Mouse (Mus musculus): ENCODE measurements at regions not wholly inside any gene's neighbourhood (a gene's known extent, or its start where the extent isn't known, plus 50 kb on each side); places are given as distances from the start of the nearest gene placed in this dataset.

GRCm38 (mm10) chr8:75353786-75354185 lies 52.6 kb downstream of the Gm10358 start:
- no peak for DNase-seq (ENCODE audit: extremely low spot score in 1 of 2, low spot score in 1 of 2)

DNA sequence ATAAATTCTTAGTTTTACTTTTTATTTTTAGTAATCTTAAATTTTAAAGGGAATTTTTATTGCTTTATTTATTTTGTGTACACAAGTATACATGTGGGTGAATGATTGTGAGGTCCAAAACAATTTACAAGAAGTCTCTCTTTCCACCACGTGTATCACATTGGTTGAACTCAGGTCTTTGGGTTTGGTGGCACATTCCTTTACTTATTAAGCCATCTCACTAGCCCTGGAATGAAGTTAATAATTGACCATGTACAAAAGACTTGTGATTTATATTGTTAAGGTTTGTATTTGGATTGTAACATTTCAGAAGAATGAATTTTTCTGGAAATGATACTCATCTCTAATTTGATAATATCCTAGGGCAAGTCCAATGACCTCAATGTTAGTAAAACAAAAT lies 56.2 kb downstream of the Gm10358 start:
- DNase-seq (ENCODE audit: extremely low spot score in 1 of 2, low spot score in 1 of 2) = no peak

DNA sequence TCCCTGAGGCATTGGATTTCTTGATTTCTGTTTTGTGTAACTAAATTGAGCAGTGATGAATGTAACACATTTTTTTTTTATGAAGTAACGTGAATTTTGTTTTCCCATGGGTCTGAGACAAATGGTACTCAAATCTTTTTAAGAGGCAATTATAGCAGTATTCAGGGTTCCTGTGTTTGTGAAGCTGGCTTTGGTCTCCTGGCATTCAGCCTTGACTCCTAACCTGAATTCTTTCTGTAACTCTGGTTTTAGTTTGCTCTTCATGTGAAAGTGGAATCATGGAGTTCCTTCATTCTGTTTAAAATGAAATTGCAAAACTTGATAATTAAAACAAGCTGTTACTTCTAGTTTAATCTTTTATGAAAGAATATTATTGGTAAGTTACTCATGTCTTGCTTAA lies 58.3 kb downstream of the Gm10358 start:
- no peak for DNase-seq (ENCODE audit: extremely low spot score in 1 of 2, low spot score in 1 of 2)

GRCm38 (mm10) chr8:75320614-75321013 lies 85.8 kb downstream of the Gm10358 start:
- no peak for DNase-seq (ENCODE audit: extremely low spot score in 1 of 2, low spot score in 1 of 2)

- DNase-seq (ENCODE audit: extremely low spot score in 1 of 2, low spot score in 1 of 2) = no peak
These were observed 87.9 kb downstream of the Gm10358 start for GRCm38 (mm10) chr8:75318526-75318925.

DNA sequence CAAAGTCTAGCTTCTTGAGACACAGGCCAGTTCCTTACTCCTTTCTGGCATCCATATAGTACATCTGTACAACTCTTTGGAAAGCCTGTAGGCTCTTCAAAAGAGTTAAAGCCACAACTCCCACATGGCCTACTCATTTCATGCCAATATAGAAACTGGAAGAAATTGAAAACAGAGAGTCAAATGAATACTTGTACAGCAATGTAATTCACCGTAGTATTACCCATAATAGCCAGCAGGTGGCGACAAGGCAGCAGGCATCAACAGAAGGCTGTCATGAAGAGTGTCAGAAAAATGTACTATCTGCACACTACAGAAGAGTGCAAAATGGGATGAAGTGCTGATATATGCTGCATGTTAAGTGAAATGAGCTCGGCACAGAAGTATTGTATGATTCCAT lies 90.5 kb downstream of the Gm10358 start:
- peak in 1 of 2 experiments; percentile 60 for DNase-seq (ENCODE audit: extremely low spot score in 1 of 2, low spot score in 1 of 2)

DNA sequence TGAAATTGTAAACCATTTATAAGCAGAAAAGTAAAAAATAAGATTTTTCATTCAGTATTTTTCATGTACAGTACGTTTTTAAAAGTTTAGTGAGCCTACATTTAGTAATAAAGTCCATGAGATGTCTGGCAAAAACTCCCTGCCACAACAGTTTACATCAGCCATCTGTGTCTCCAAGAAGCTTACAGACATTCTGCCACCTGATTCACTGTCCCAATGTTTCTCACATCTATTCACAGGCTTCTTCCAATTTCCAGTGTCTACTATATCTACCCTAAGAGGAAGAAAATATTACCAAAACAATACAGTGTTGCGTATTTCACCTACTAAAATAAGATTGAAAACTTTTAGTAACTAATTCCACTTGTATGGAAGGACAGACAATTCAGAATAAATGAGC lies 95.7 kb downstream of the Rasd2 start:
- DNase-seq (ENCODE audit: extremely low spot score in 1 of 2, low spot score in 1 of 2) = no peak

- no peak for DNase-seq (ENCODE audit: extremely low spot score in 1 of 2, low spot score in 1 of 2)
These were observed 78.2 kb downstream of the Rasd2 start for GRCm38 (mm10) chr8:75291921-75292320.

GRCm38 (mm10) chr8:75289933-75290332 lies 76.2 kb downstream of the Rasd2 start:
- no peak for DNase-seq (ENCODE audit: extremely low spot score in 1 of 2, low spot score in 1 of 2)

Measured in layer of hippocampus, postnatal 25 days (tissue).